Mouse (Mus musculus): Measurements from ENCODE around the gene Cdk19. TPM values are rescaled to one million over a fixed set of nuclear protein-coding genes. Genes with fewer than 3 reads are reported as not detected.
A peak's percentile ranks its signal among the peaks of the same experiment; 100 is the strongest.
"Not testable (repeated sequence)": the region's sequence is repeated elsewhere in the genome, so short reads cannot be mapped to it uniquely, and the experiment has no call there.

Gene Cdk19
- polyA plus RNA-seq, 1 experiment from 2014 or later = 9.6 TPM

GRCm38 (mm10) chr10:40409336-40409735, 70.0 kb downstream of the Cdk19 start:
- H3K4me1 ChIP-seq (ENCODE audit: control insufficient read depth, insufficient read depth, low read depth, low read length) = no peaks in the 10 kb centered on the region
- H3K9me3 ChIP-seq (ENCODE audit: control insufficient read depth, low read length) = no peaks in the 10 kb centered on the region
- no peak for ATAC-seq
- no peak overlapping the region for H3K9ac ChIP-seq (ENCODE audit: low read depth, low read length)
- H3K4me2 ChIP-seq (ENCODE audit: low read length) = no peak overlapping the region
- no peak overlapping the region for H3K4me3 ChIP-seq (ENCODE audit: low read length)
- 89% methylated on average over 2 of the region's 2 CpGs for WGBS
- no peaks in the 10 kb centered on the region for H3K36me3 ChIP-seq (ENCODE audit: control insufficient read depth, insufficient read depth, low read length)
- H3K27ac ChIP-seq (ENCODE audit: low read depth, low read length) = no peak overlapping the region
- H3K27me3 ChIP-seq (replicated peaks; ENCODE audit: control insufficient read depth, insufficient read depth, low read length) = no peaks in the 10 kb centered on the region

- no peaks in the 10 kb centered on the region for H3K36me3 ChIP-seq (ENCODE audit: control insufficient read depth, insufficient read depth, low read length)
- no peak overlapping the region for H3K9ac ChIP-seq (ENCODE audit: low read depth, low read length)
- no peaks in the 10 kb centered on the region for H3K9me3 ChIP-seq (ENCODE audit: control insufficient read depth, low read length)
- H3K4me1 ChIP-seq (ENCODE audit: control insufficient read depth, insufficient read depth, low read depth, low read length) = no peaks in the 10 kb centered on the region
- no peak overlapping the region for H3K4me3 ChIP-seq (ENCODE audit: low read length)
- no peak for ATAC-seq
- 97% methylated on average over 2 of the region's 2 CpGs for WGBS
- no peak overlapping the region for H3K27ac ChIP-seq (ENCODE audit: low read depth, low read length)
- no peaks in the 10 kb centered on the region for H3K27me3 ChIP-seq (replicated peaks; ENCODE audit: control insufficient read depth, insufficient read depth, low read length)
- H3K4me2 ChIP-seq (ENCODE audit: low read length) = no peak overlapping the region
These were observed 72.0 kb downstream of the Cdk19 start for GRCm38 (mm10) chr10:40411370-40411769.

- Histone ChIP-seq H3K4me1 (ENCODE audit: control insufficient read depth, insufficient read depth, low read depth, low read length) (no peaks in the 10 kb centered on the region), H3K4me2 (ENCODE audit: low read length) (no peak overlapping the region), H3K4me3 (ENCODE audit: low read length) (no peak overlapping the region), H3K9me3 (ENCODE audit: control insufficient read depth, low read length) (no peaks in the 10 kb centered on the region), H3K27ac (ENCODE audit: low read depth, low read length) (no peak overlapping the region), H3K36me3 (ENCODE audit: control insufficient read depth, insufficient read depth, low read length) (no peaks in the 10 kb centered on the region), H3K9ac (ENCODE audit: low read depth, low read length) (no peak overlapping the region), H3K27me3 (replicated peaks; ENCODE audit: control insufficient read depth, insufficient read depth, low read length) (no peaks in the 10 kb centered on the region)
- peak; percentile 30; the same call in 1 of the 2 replicates for ATAC-seq
- 50% methylated on average over 7 of the region's 7 CpGs for WGBS
These were observed 77.6 kb downstream of the Cdk19 start for GRCm38 (mm10) chr10:40416944-40417343.

- Histone ChIP-seq H3K4me1 (ENCODE audit: control insufficient read depth, insufficient read depth, low read depth, low read length) (no peaks in the 10 kb centered on the region), H3K27me3 (replicated peaks; ENCODE audit: control insufficient read depth, insufficient read depth, low read length) (no peaks in the 10 kb centered on the region), H3K9ac (ENCODE audit: low read depth, low read length) (no peak overlapping the region), H3K9me3 (ENCODE audit: control insufficient read depth, low read length) (no peaks in the 10 kb centered on the region), H3K4me3 (ENCODE audit: low read length) (no peak overlapping the region), H3K4me2 (ENCODE audit: low read length) (no peak overlapping the region), H3K36me3 (ENCODE audit: control insufficient read depth, insufficient read depth, low read length) (no peaks in the 10 kb centered on the region), H3K27ac (ENCODE audit: low read depth, low read length) (no peak overlapping the region)
- WGBS = 86% methylated on average over 4 of the region's 4 CpGs
- no peak for ATAC-seq
These were observed 80.5 kb downstream of the Cdk19 start for GRCm38 (mm10) chr10:40419841-40420240.

- Histone ChIP-seq H3K4me2 (ENCODE audit: low read length) (no peak overlapping the region), H3K4me3 (ENCODE audit: low read length) (no peak overlapping the region), H3K9me3 (ENCODE audit: control insufficient read depth, low read length) (no peaks in the 10 kb centered on the region), H3K4me1 (ENCODE audit: control insufficient read depth, insufficient read depth, low read depth, low read length) (no peaks in the 10 kb centered on the region), H3K9ac (ENCODE audit: low read depth, low read length) (no peak overlapping the region), H3K27ac (ENCODE audit: low read depth, low read length) (no peak overlapping the region), H3K27me3 (replicated peaks; ENCODE audit: control insufficient read depth, insufficient read depth, low read length) (no peaks in the 10 kb centered on the region), H3K36me3 (ENCODE audit: control insufficient read depth, insufficient read depth, low read length) (no peaks in the 10 kb centered on the region)
- no peak for ATAC-seq
- WGBS = 78% methylated on average over 2 of the region's 2 CpGs
These were observed 81.3 kb downstream of the Cdk19 start for GRCm38 (mm10) chr10:40420703-40421102.

- no peaks in the 10 kb centered on the region for H3K36me3 ChIP-seq (ENCODE audit: control insufficient read depth, insufficient read depth, low read length)
- no peaks in the 10 kb centered on the region for H3K4me1 ChIP-seq (ENCODE audit: control insufficient read depth, insufficient read depth, low read depth, low read length)
- H3K9me3 ChIP-seq (ENCODE audit: control insufficient read depth, low read length) = no peaks in the 10 kb centered on the region
- H3K4me2 ChIP-seq (ENCODE audit: low read length) = no peak overlapping the region
- no peak overlapping the region for H3K9ac ChIP-seq (ENCODE audit: low read depth, low read length)
- no peak overlapping the region for H3K27ac ChIP-seq (ENCODE audit: low read depth, low read length)
- 77% methylated on average over 2 of the region's 2 CpGs for WGBS
- H3K4me3 ChIP-seq (ENCODE audit: low read length) = no peak overlapping the region
- no peak for ATAC-seq
- H3K27me3 ChIP-seq (replicated peaks; ENCODE audit: control insufficient read depth, insufficient read depth, low read length) = no peaks in the 10 kb centered on the region
These were observed 82.4 kb downstream of the Cdk19 start for GRCm38 (mm10) chr10:40421724-40422123.

GRCm38 (mm10) chr10:40422696-40423095, 83.3 kb downstream of the Cdk19 start:
- H3K4me1 ChIP-seq (ENCODE audit: control insufficient read depth, insufficient read depth, low read depth, low read length) = no peaks in the 10 kb centered on the region
- H3K9me3 ChIP-seq (ENCODE audit: control insufficient read depth, low read length) = no peaks in the 10 kb centered on the region
- no peaks in the 10 kb centered on the region for H3K36me3 ChIP-seq (ENCODE audit: control insufficient read depth, insufficient read depth, low read length)
- no peak overlapping the region for H3K4me2 ChIP-seq (ENCODE audit: low read length)
- no peak overlapping the region for H3K4me3 ChIP-seq (ENCODE audit: low read length)
- no peaks in the 10 kb centered on the region for H3K27me3 ChIP-seq (replicated peaks; ENCODE audit: control insufficient read depth, insufficient read depth, low read length)
- no peak overlapping the region for H3K9ac ChIP-seq (ENCODE audit: low read depth, low read length)
- ATAC-seq = no peak
- WGBS = 54% methylated on average over 4 of the region's 4 CpGs
- no peak overlapping the region for H3K27ac ChIP-seq (ENCODE audit: low read depth, low read length)

GRCm38 (mm10) chr10:40424428-40424827, 85.1 kb downstream of the Cdk19 start:
- 100% methylated on average over 4 of the region's 4 CpGs for WGBS
- ATAC-seq; H3K9me3 ChIP-seq (ENCODE audit: control insufficient read depth, low read length); H3K36me3 ChIP-seq (ENCODE audit: control insufficient read depth, insufficient read depth, low read length); H3K4me3 ChIP-seq (ENCODE audit: low read length); H3K4me1 ChIP-seq (ENCODE audit: control insufficient read depth, insufficient read depth, low read depth, low read length); H3K27me3 ChIP-seq (replicated peaks; ENCODE audit: control insufficient read depth, insufficient read depth, low read length); H3K9ac ChIP-seq (ENCODE audit: low read depth, low read length); H3K27ac ChIP-seq (ENCODE audit: low read depth, low read length); H3K4me2 ChIP-seq (ENCODE audit: low read length): not testable (repeated sequence)

GRCm38 (mm10) chr10:40425243-40426095, 86.1 kb downstream of the Cdk19 start:
- peak overlapping the region; percentile 23; the same call in 1 of the 2 replicates for H3K4me3 ChIP-seq (ENCODE audit: low read length)
- no peaks in the 10 kb centered on the region for H3K36me3 ChIP-seq (ENCODE audit: control insufficient read depth, insufficient read depth, low read length)
- no peak overlapping the region for H3K9ac ChIP-seq (ENCODE audit: low read depth, low read length)
- H3K4me1 ChIP-seq (ENCODE audit: control insufficient read depth, insufficient read depth, low read depth, low read length) = no peaks in the 10 kb centered on the region
- no peak overlapping the region for H3K27ac ChIP-seq (ENCODE audit: low read depth, low read length)
- H3K27me3 ChIP-seq (replicated peaks; ENCODE audit: control insufficient read depth, insufficient read depth, low read length) = no peaks in the 10 kb centered on the region
- WGBS = 38% methylated on average over 18 of the region's 18 CpGs
- peak; percentile 65 for ATAC-seq
- H3K4me2 ChIP-seq (ENCODE audit: low read length) = peak overlapping the region; percentile 47
- H3K9me3 ChIP-seq (ENCODE audit: control insufficient read depth, low read length) = no peaks in the 10 kb centered on the region
